In the genomic region with DNA sequence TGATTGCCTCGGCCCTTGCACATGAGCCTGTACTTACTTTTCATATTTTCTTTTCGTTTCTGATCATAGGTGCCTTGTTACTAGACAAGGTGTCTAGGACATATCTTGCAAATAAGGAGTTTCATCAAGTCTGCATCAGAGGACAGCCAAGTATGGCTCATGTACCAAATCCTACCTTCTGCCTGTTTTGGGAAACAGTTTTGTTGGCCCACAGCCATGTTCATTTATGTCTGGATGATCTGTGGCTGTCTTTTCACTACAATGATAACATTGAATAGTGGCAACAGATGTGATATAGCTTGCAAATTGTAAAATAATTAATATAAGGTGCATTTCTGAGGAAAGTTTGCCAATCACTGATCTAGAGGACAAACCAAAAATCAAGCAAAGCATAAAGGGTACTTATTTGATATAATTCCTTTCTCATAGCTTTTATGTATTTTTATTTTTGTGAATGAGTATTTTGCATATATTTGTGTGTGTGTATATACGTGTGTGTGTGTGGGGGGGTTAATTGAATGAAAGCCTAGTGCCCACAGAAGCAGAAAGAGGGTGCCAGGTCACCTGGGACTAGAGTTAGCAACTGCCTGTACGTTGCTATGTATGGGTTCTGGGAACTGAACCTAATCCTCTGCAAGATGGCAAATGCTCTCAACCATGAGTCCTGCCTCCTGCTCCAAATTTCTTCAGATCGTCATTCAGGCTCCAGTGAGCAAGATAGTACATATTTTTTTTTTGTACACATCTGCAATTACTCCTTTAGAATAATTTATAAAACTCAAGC, we compare ENCODE assay signal across 25 mouse cellular contexts.
DNase-seq lines count a peak whose midpoint lies in the region; ATAC-seq and TF ChIP-seq lines count a peak whose summit lies in the region.
"Had no signal": no experiment of that assay in that cellular context is flagged by ENCODE, and none has a peak within 500 bp of the region (broad histone marks: within the 10 kb centered on the region; RNA-seq: fewer than 3 reads in every experiment).

No protein-coding gene starts in this region.

- peak; percentile 72 to 77 for DNase-seq in cerebellum, postnatal 10 days
- no peak for DNase-seq in cerebellum, adult 9-11 months
- no peak for DNase-seq in hindbrain, embryonic 10.5 days (ENCODE audit: low spot score)
- peak; percentile 50 for DNase-seq in midbrain, postnatal 0 days (ENCODE audit: low spot score)
- DNase-seq in midbrain, embryonic 14.5 days = no peak
- DNase-seq in natural killer cell, adult 2 months (ENCODE audit: low spot score in 2 of 2) = no peak
- DNase-seq: adrenal gland, postnatal 10 days; adrenal gland, postnatal 36 days; cerebellum, adult 11-12 months; cerebellum, adult 8-10 months; cerebellum, postnatal 36 days; embryo, embryonic 11 days; forebrain, postnatal 0 days; gastrocnemius, adult 2 months; gastrocnemius, postnatal 14 days; heart, adult 11 months had no signal

- TF ChIP-seq CTCF in midbrain, postnatal 0 days (IDR thresholded peaks at IDR 0.05) = no peak

- no peaks in the 10 kb centered on the region for H3K36me3 ChIP-seq in hindbrain, embryonic 16.5 days (ENCODE audit: control insufficient read depth, insufficient read depth, low read length)
- no peaks in the 10 kb centered on the region for H3K36me3 ChIP-seq in hindbrain, embryonic 10.5 days
- H3K36me3 ChIP-seq in midbrain, postnatal 0 days (ENCODE audit: insufficient read depth, low read length) = no peaks in the 10 kb centered on the region
- no peaks in the 10 kb centered on the region for H3K36me3 ChIP-seq in midbrain, embryonic 14.5 days (ENCODE audit: control insufficient read depth, insufficient read depth, low read length)
- H3K36me3 ChIP-seq: embryonic facial prominence, embryonic 10.5 days; embryonic facial prominence, embryonic 13.5 days; intestine, embryonic 15.5 days had no signal

- H3K4me3 ChIP-seq in hindbrain, embryonic 16.5 days (ENCODE audit: low read length) = no peak overlapping the region
- H3K4me3 ChIP-seq in hindbrain, embryonic 10.5 days = no peak overlapping the region
- H3K4me3 ChIP-seq in midbrain, postnatal 0 days (ENCODE audit: low read depth, low read length) = no peak overlapping the region
- no peak overlapping the region for H3K4me3 ChIP-seq in midbrain, embryonic 14.5 days (replicated peaks; ENCODE audit: low read depth, low read length)
- H3K4me3 ChIP-seq: embryonic facial prominence, embryonic 10.5 days; embryonic facial prominence, embryonic 13.5 days; erythroblast, embryonic 14.5 days; forebrain, embryonic 13.5 days; gastrocnemius, adult 2 months; intestine, embryonic 15.5 days had no signal

- H3K27me3 ChIP-seq in hindbrain, embryonic 16.5 days (replicated peaks; ENCODE audit: control insufficient read depth, insufficient read depth, low read length) = no peaks in the 10 kb centered on the region
- no peaks in the 10 kb centered on the region for H3K27me3 ChIP-seq in hindbrain, embryonic 10.5 days (ENCODE audit: insufficient read depth, poor library complexity, severe bottlenecking)
- H3K27me3 ChIP-seq in midbrain, postnatal 0 days (ENCODE audit: insufficient read depth, low read length) = no peaks in the 10 kb centered on the region
- H3K27me3 ChIP-seq in midbrain, embryonic 14.5 days (ENCODE audit: control insufficient read depth, insufficient read depth, low read length) = no peaks in the 10 kb centered on the region
- H3K27me3 ChIP-seq: embryonic facial prominence, embryonic 13.5 days; forebrain, embryonic 13.5 days; intestine, embryonic 15.5 days; Patski had no signal

- no peaks in the 10 kb centered on the region for H3K9me3 ChIP-seq in hindbrain, embryonic 16.5 days (ENCODE audit: control insufficient read depth, low read length)
- no peaks in the 10 kb centered on the region for H3K9me3 ChIP-seq in hindbrain, embryonic 10.5 days
- no peaks in the 10 kb centered on the region for H3K9me3 ChIP-seq in midbrain, postnatal 0 days (ENCODE audit: low read length)
- H3K9me3 ChIP-seq in midbrain, embryonic 14.5 days (ENCODE audit: control insufficient read depth, low read length) = no peaks in the 10 kb centered on the region
- H3K9me3 ChIP-seq: embryonic facial prominence, embryonic 10.5 days; embryonic facial prominence, embryonic 13.5 days; forebrain, embryonic 13.5 days; intestine, embryonic 15.5 days had no signal

- no peaks in the 10 kb centered on the region for H3K4me1 ChIP-seq in hindbrain, embryonic 16.5 days (ENCODE audit: control insufficient read depth, insufficient read depth, low read depth, low read length)
- H3K4me1 ChIP-seq in hindbrain, embryonic 10.5 days (replicated peaks) = no peaks in the 10 kb centered on the region
- no peaks in the 10 kb centered on the region for H3K4me1 ChIP-seq in midbrain, postnatal 0 days (ENCODE audit: insufficient read depth, low read length)
- H3K4me1 ChIP-seq in midbrain, embryonic 14.5 days (ENCODE audit: control insufficient read depth, insufficient read depth, low read length) = 0 out of 2 replicates have a peak, but pooled peaks cover 3% of the 10 kb centered on the region
- H3K4me1 ChIP-seq: intestine, embryonic 15.5 days had no signal

- H3K4me2 ChIP-seq in hindbrain, embryonic 16.5 days (ENCODE audit: low read length) = no peak overlapping the region
- H3K4me2 ChIP-seq in midbrain, postnatal 0 days (ENCODE audit: low read depth, low read length, poor library complexity, severe bottlenecking) = no peak overlapping the region
- no peak overlapping the region for H3K4me2 ChIP-seq in midbrain, embryonic 14.5 days (ENCODE audit: low read length)
- H3K4me2 ChIP-seq: embryonic facial prominence, embryonic 13.5 days; forebrain, embryonic 13.5 days; heart, embryonic 11.5 days; hindbrain, embryonic 14.5 days; intestine, embryonic 15.5 days had no signal

- H3K27ac ChIP-seq in hindbrain, embryonic 16.5 days (ENCODE audit: low read depth, low read length) = no peak overlapping the region
- no peak overlapping the region for H3K27ac ChIP-seq in hindbrain, embryonic 10.5 days
- no peak overlapping the region for H3K27ac ChIP-seq in midbrain, postnatal 0 days (ENCODE audit: low read depth, low read length)
- no peak overlapping the region for H3K27ac ChIP-seq in midbrain, embryonic 14.5 days (replicated peaks; ENCODE audit: low read depth, low read length)
- H3K27ac ChIP-seq: embryonic facial prominence, embryonic 10.5 days; embryonic facial prominence, embryonic 13.5 days; forebrain, embryonic 13.5 days; gastrocnemius, adult 2 months; hindbrain, embryonic 14.5 days; intestine, embryonic 15.5 days had no signal

- 73% methylated on average over 5 of the region's 5 CpGs for WGBS in hindbrain, embryonic 16.5 days
- 76% methylated on average over 5 of the region's 5 CpGs for WGBS in hindbrain, embryonic 10.5 days
- WGBS in midbrain, postnatal 0 days = 72% methylated on average over 5 of the region's 5 CpGs
- WGBS in midbrain, embryonic 14.5 days = 72% methylated on average over 5 of the region's 5 CpGs

- no peak overlapping the region for H3K9ac ChIP-seq in hindbrain, embryonic 16.5 days (ENCODE audit: low read depth, low read length)
- no peak overlapping the region for H3K9ac ChIP-seq in midbrain, postnatal 0 days (replicated peaks; ENCODE audit: low read length, poor library complexity, severe bottlenecking)
- no peak overlapping the region for H3K9ac ChIP-seq in midbrain, embryonic 14.5 days (replicated peaks; ENCODE audit: low read length)
- H3K9ac ChIP-seq: embryonic facial prominence, embryonic 13.5 days; forebrain, embryonic 13.5 days; forebrain, postnatal 0 days; hindbrain, embryonic 14.5 days; intestine, embryonic 15.5 days had no signal

- peak; percentile 60; the same call in 1 of the 2 replicates for ATAC-seq in hindbrain, embryonic 16.5 days
- ATAC-seq in midbrain, postnatal 0 days (ENCODE audit: low FRiP score) = no peak
- ATAC-seq in midbrain, embryonic 14.5 days (ENCODE audit: low FRiP score, low TSS enrichment) = no peak
- ATAC-seq: forebrain, embryonic 13.5 days; forebrain, postnatal 0 days; intestine, embryonic 15.5 days; Patski had no signal

Comparison
In these comparisons a context has a peak if more than half of its experiments do, and no peak if none do; other contexts are left out.
1. DNase-seq: peak in cerebellum, postnatal 10 days (2 of 2) and midbrain, postnatal 0 days (single experiment); none in cerebellum, adult 9-11 months (single experiment), hindbrain, embryonic 10.5 days (single experiment), midbrain, embryonic 14.5 days (single experiment) and natural killer cell, adult 2 months (0 of 2).